Mouse (Mus musculus) limb, embryonic 13.5 days (tissue): ENCODE data around the gene Rassf3. TPM values are rescaled to one million over a fixed set of nuclear protein-coding genes. Genes with fewer than 3 reads are reported as not detected.

Source experiments
- ATAC-seq: fragments of 200-750 bp; cut with Nextera tagmentation; 2 replicates; pipeline ENCODE4 v1.8.0; 2017; ENCODE audit warnings: low read depth, moderate number of reproducible peaks, moderate TSS enrichment; ENCODE audit not compliant: low FRiP score
- H3K27ac ChIP-seq: fragments of 300-500 bp; sonication (generic); 2 replicates; pipeline ENCODE4 v1.5.1; 2015; ENCODE audit warnings: inconsistent platforms, mild to moderate bottlenecking, moderate library complexity
- H3K27me3 ChIP-seq: fragments of 300-500 bp; sonication (generic); 2 replicates; pipeline ENCODE4 v1.6.1; 2015; ENCODE audit warnings: mild to moderate bottlenecking, inconsistent platforms
- H3K36me3 ChIP-seq: fragments of 300-500 bp; sonication (generic); 2 replicates; pipeline ENCODE4 v1.6.1; 2015; ENCODE audit warnings: inconsistent platforms, mild to moderate bottlenecking, moderate library complexity
- H3K4me1 ChIP-seq: fragments of 300-500 bp; sonication (generic); 2 replicates; pipeline ENCODE4 v1.6.1; 2015; ENCODE audit warnings: inconsistent platforms
- H3K4me2 ChIP-seq: fragments of 300-500 bp; sonication (generic); replicated peaks from 2 replicates; pipeline ENCODE4 v1.6.1; 2015; ENCODE audit warnings: inconsistent platforms, mild to moderate bottlenecking, moderate library complexity
- H3K4me3 ChIP-seq: fragments of 300-500 bp; sonication (generic); 2 replicates; pipeline ENCODE4 v1.5.1; 2015; ENCODE audit warnings: moderate library complexity, mild to moderate bottlenecking, inconsistent platforms
- H3K9ac ChIP-seq: fragments of 300-500 bp; sonication (generic); 2 replicates; pipeline ENCODE4 v1.6.1; 2015; ENCODE audit warnings: mild to moderate bottlenecking, inconsistent platforms
- H3K9me3 ChIP-seq: fragments of 300-500 bp; sonication (generic); 2 replicates; pipeline ENCODE4 v1.6.1; 2016; ENCODE audit warnings: inconsistent platforms
- WGBS: fragments of 180-500 bp; shearing (Covaris S2); methylation state at CpG from one replicate; pipeline ENCODE4 v1.1.7; 2015; 5-methylcytosine and 5-hydroxymethylcytosine counted together
- polyA plus RNA-seq: library from polyadenylated mRNA; unstranded; fragments of >200 nt; fragmentation: Nextera tagmentation; extraction: Ambion mirVana; gene quantifications from 2 replicates; pipeline ENCODE4 v1.2.1, GENCODE M21; 2015

The Rassf3 gene
- polyA plus RNA-seq, 1 experiment from 2014 or later, result 18.1 TPM

GRCm38 (mm10) chr10:121384710-121385109 lies 91.4 kb downstream of the Rassf3 start:
- Histone ChIP-seq H3K9me3 (no peaks in the 10 kb centered on the region), H3K27ac (no peak overlapping the region), H3K9ac (no peak overlapping the region), H3K4me3 (no peak overlapping the region), H3K27me3 (no peaks in the 10 kb centered on the region), H3K36me3 (peaks cover 88% of the 10 kb centered on the region), H3K4me2 (no peak overlapping the region), H3K4me1 (peaks cover 5% of the 10 kb centered on the region; the same call in 1 of the 2 replicates)
- 92% methylated on average over 13 of the region's 13 CpGs for WGBS
- ATAC-seq, result no peak

- Histone ChIP-seq H3K9me3 (no peaks in the 10 kb centered on the region), H3K27ac (no peak overlapping the region), H3K36me3 (peaks cover 95% of the 10 kb centered on the region), H3K4me2 (no peak overlapping the region), H3K4me3 (no peak overlapping the region), H3K4me1 (peaks cover 2% of the 10 kb centered on the region; the same call in 1 of the 2 replicates), H3K9ac (no peak overlapping the region), H3K27me3 (no peaks in the 10 kb centered on the region)
- 92% methylated on average over 18 of the region's 18 CpGs for WGBS
- no peak for ATAC-seq
Observed at GRCm38 (mm10) chr10:121381280-121381679, 94.9 kb downstream of the Rassf3 start.

GRCm38 (mm10) chr10:121379387-121379786 lies 96.8 kb downstream of the Rassf3 start:
- peaks cover 95% of the 10 kb centered on the region for H3K36me3 ChIP-seq

GRCm38 (mm10) chr10:121376530-121377271 lies 99.4 kb downstream of the Rassf3 start:
- no peaks in the 10 kb centered on the region for H3K9me3 ChIP-seq
- ATAC-seq, result no peak

More at GRCm38 (mm10) chr10:121379387-121379786, 96.8 kb downstream of the Rassf3 start:
- no peaks in the 10 kb centered on the region for H3K27me3 ChIP-seq
- no peaks in the 10 kb centered on the region for H3K9me3 ChIP-seq
- H3K4me3 ChIP-seq, result no peak overlapping the region
- no peaks in the 10 kb centered on the region for H3K4me1 ChIP-seq
- 100% methylated on average over 3 of the region's 3 CpGs for WGBS
- no peak overlapping the region for H3K4me2 ChIP-seq
- ATAC-seq, result no peak
- H3K9ac ChIP-seq, result no peak overlapping the region
- no peak overlapping the region for H3K27ac ChIP-seq

GRCm38 (mm10) chr10:121375649-121376493 lies 100.3 kb downstream of the Rassf3 start:
- Histone ChIP-seq H3K36me3 (peaks cover 86% of the 10 kb centered on the region), H3K27ac (no peak overlapping the region), H3K9me3 (no peaks in the 10 kb centered on the region), H3K4me3 (no peak overlapping the region), H3K9ac (peak overlapping the region; percentile 19; the same call in 1 of the 2 replicates), H3K4me2 (no peak overlapping the region), H3K27me3 (no peaks in the 10 kb centered on the region), H3K4me1 (0 out of 2 replicates have a peak, but pooled peaks cover 6% of the 10 kb centered on the region)
- no peak for ATAC-seq
- WGBS, result 76% methylated on average over 24 of the region's 24 CpGs

More at GRCm38 (mm10) chr10:121376530-121377271, 99.4 kb downstream of the Rassf3 start:
- WGBS, result 89% methylated on average over 24 of the region's 24 CpGs
- no peak overlapping the region; the same call in 1 of the 2 replicates for H3K9ac ChIP-seq
- no peak overlapping the region for H3K27ac ChIP-seq
- peaks cover 88% of the 10 kb centered on the region for H3K36me3 ChIP-seq
- 0 out of 2 replicates have a peak, but pooled peaks cover 6% of the 10 kb centered on the region for H3K4me1 ChIP-seq
- no peak overlapping the region for H3K4me3 ChIP-seq
- no peaks in the 10 kb centered on the region for H3K27me3 ChIP-seq
- H3K4me2 ChIP-seq, result no peak overlapping the region

GRCm38 (mm10) chr10:121374693-121375620 lies 101.2 kb downstream of the Rassf3 start:
- H3K36me3 ChIP-seq, result peaks cover 88% of the 10 kb centered on the region
- ATAC-seq, result no peak

GRCm38 (mm10) chr10:121374013-121374412 lies 102.1 kb downstream of the Rassf3 start:
- Histone ChIP-seq H3K4me2 (no peak overlapping the region), H3K36me3 (peaks cover 88% of the 10 kb centered on the region), H3K4me3 (no peak overlapping the region), H3K4me1 (0 out of 2 replicates have a peak, but pooled peaks cover 6% of the 10 kb centered on the region), H3K9ac (no peak overlapping the region), H3K27me3 (no peaks in the 10 kb centered on the region), H3K27ac (no peak overlapping the region), H3K9me3 (no peaks in the 10 kb centered on the region)
- 49% methylated on average over 12 of the region's 12 CpGs for WGBS
- no peak for ATAC-seq

More at GRCm38 (mm10) chr10:121374693-121375620, 101.2 kb downstream of the Rassf3 start:
- H3K27me3 ChIP-seq, result no peaks in the 10 kb centered on the region
- WGBS, result 87% methylated on average over 17 of the region's 17 CpGs
- H3K27ac ChIP-seq, result no peak overlapping the region
- H3K9me3 ChIP-seq, result no peaks in the 10 kb centered on the region
- H3K9ac ChIP-seq, result no peak overlapping the region
- H3K4me2 ChIP-seq, result no peak overlapping the region
- H3K4me1 ChIP-seq, result 0 out of 2 replicates have a peak, but pooled peaks cover 6% of the 10 kb centered on the region
- H3K4me3 ChIP-seq, result no peak overlapping the region

GRCm38 (mm10) chr10:121370777-121371176 lies 105.4 kb downstream of the Rassf3 start:
- H3K36me3 ChIP-seq, result peaks cover 67% of the 10 kb centered on the region
- H3K4me1 ChIP-seq, result peaks cover 22% of the 10 kb centered on the region
- H3K9ac ChIP-seq, result no peak overlapping the region
- WGBS, result 91% methylated on average over 6 of the region's 6 CpGs
- no peak for ATAC-seq
- no peak overlapping the region for H3K4me2 ChIP-seq
- no peaks in the 10 kb centered on the region for H3K27me3 ChIP-seq
- H3K9me3 ChIP-seq, result no peaks in the 10 kb centered on the region
- no peak overlapping the region for H3K27ac ChIP-seq
- no peak overlapping the region for H3K4me3 ChIP-seq

GRCm38 (mm10) chr10:121368783-121369465 lies 107.2 kb downstream of the Rassf3 start:
- WGBS, result 89% methylated on average over 18 of the region's 18 CpGs
- no peak overlapping the region for H3K4me2 ChIP-seq
- ATAC-seq, result no peak
- no peak overlapping the region for H3K27ac ChIP-seq
- no peaks in the 10 kb centered on the region for H3K27me3 ChIP-seq
- H3K36me3 ChIP-seq, result peaks cover 49% of the 10 kb centered on the region
- no peaks in the 10 kb centered on the region for H3K9me3 ChIP-seq
- H3K4me1 ChIP-seq, result peaks cover 27% of the 10 kb centered on the region
- H3K4me3 ChIP-seq, result no peak overlapping the region
- H3K9ac ChIP-seq, result no peak overlapping the region

GRCm38 (mm10) chr10:121367780-121368179 lies 108.4 kb downstream of the Rassf3 start:
- Histone ChIP-seq H3K4me2 (no peak overlapping the region), H3K9me3 (no peaks in the 10 kb centered on the region), H3K9ac (no peak overlapping the region), H3K27me3 (no peaks in the 10 kb centered on the region), H3K27ac (no peak overlapping the region), H3K4me1 (peaks cover 25% of the 10 kb centered on the region), H3K4me3 (no peak overlapping the region), H3K36me3 (peaks cover 40% of the 10 kb centered on the region)
- 86% methylated on average over 9 of the region's 9 CpGs for WGBS
- ATAC-seq, result no peak

GRCm38 (mm10) chr10:121367271-121367670 lies 108.9 kb downstream of the Rassf3 start:
- Histone ChIP-seq H3K27ac (no peak overlapping the region), H3K4me1 (peaks cover 25% of the 10 kb centered on the region), H3K9ac (no peak overlapping the region), H3K36me3 (peaks cover 40% of the 10 kb centered on the region), H3K9me3 (no peaks in the 10 kb centered on the region), H3K4me3 (no peak overlapping the region), H3K4me2 (0 out of 2 replicates have a peak overlapping the region, but pooled peaks have one; percentile 92), H3K27me3 (no peaks in the 10 kb centered on the region)
- 81% methylated on average over 13 of the region's 13 CpGs for WGBS
- no peak for ATAC-seq
